Mouse (Mus musculus): Measurements from ENCODE around the gene Mpp3. TPM values are rescaled to one million over a fixed set of nuclear protein-coding genes. Genes with fewer than 3 reads are reported as not detected.

The Mpp3 gene
- polyA plus RNA-seq, 1 experiment = 2.4 TPM

- TF ChIP-seq POLR2A (IDR thresholded peaks at IDR 0.05; ENCODE audit: borderline replicate concordance, extremely low read depth, low read depth, low read length) (no peak), CTCF (IDR thresholded peaks at IDR 0.05; ENCODE audit: insufficient read depth, low read length) (peak; percentile 67)
- H3K4me1 ChIP-seq (ENCODE audit: control insufficient read depth, insufficient read depth, low read length) = peaks cover 11% of the 10 kb centered on the region
- WGBS = 30% methylated on average over 9 of the region's 9 CpGs
- DNase-seq = peak; percentile 40
- H3K4me3 ChIP-seq (replicated peaks; ENCODE audit: extremely low read depth, low read depth, low read length) = no peak overlapping the region
Measured at GRCm38 (mm10) chr11:102053847-102054246, 25.6 kb upstream of the Mpp3 start.

GRCm38 (mm10) chr11:102053183-102053582 is 24.9 kb upstream of the Mpp3 start:
- TF ChIP-seq POLR2A (IDR thresholded peaks at IDR 0.05; ENCODE audit: borderline replicate concordance, extremely low read depth, low read depth, low read length) (no peak), CTCF (IDR thresholded peaks at IDR 0.05; ENCODE audit: insufficient read depth, low read length) (no peak)
- Histone ChIP-seq H3K4me1 (ENCODE audit: control insufficient read depth, insufficient read depth, low read length) (peaks cover 11% of the 10 kb centered on the region), H3K4me3 (replicated peaks; ENCODE audit: extremely low read depth, low read depth, low read length) (no peak overlapping the region)
- WGBS = 36% methylated on average over 7 of the region's 7 CpGs
- no peak for DNase-seq

GRCm38 (mm10) chr11:102052697-102053096 is 24.4 kb upstream of the Mpp3 start:
- Histone ChIP-seq H3K4me3 (replicated peaks; ENCODE audit: extremely low read depth, low read depth, low read length) (no peak overlapping the region), H3K4me1 (ENCODE audit: control insufficient read depth, insufficient read depth, low read length) (peaks cover 11% of the 10 kb centered on the region)
- TF ChIP-seq CTCF (IDR thresholded peaks at IDR 0.05; ENCODE audit: insufficient read depth, low read length) = no peak
- TF ChIP-seq POLR2A (IDR thresholded peaks at IDR 0.05; ENCODE audit: borderline replicate concordance, extremely low read depth, low read depth, low read length) = no peak
- no peak for DNase-seq
- 75% methylated on average over 12 of the region's 12 CpGs for WGBS

- 23% methylated on average over 4 of the region's 4 CpGs for WGBS
- Histone ChIP-seq H3K4me3 (replicated peaks; ENCODE audit: extremely low read depth, low read depth, low read length) (no peak overlapping the region), H3K4me1 (ENCODE audit: control insufficient read depth, insufficient read depth, low read length) (peaks cover 11% of the 10 kb centered on the region)
- TF ChIP-seq POLR2A (IDR thresholded peaks at IDR 0.05; ENCODE audit: borderline replicate concordance, extremely low read depth, low read depth, low read length) (peak; percentile 45; the same call in 1 of the 2 replicates), CTCF (IDR thresholded peaks at IDR 0.05; ENCODE audit: insufficient read depth, low read length) (no peak)
- no peak for DNase-seq
Measured at GRCm38 (mm10) chr11:102051954-102052353, 23.7 kb upstream of the Mpp3 start.

GRCm38 (mm10) chr11:102051541-102051940 is 23.3 kb upstream of the Mpp3 start:
- Histone ChIP-seq H3K4me3 (replicated peaks; ENCODE audit: extremely low read depth, low read depth, low read length) (peak overlapping the region; percentile 31), H3K4me1 (ENCODE audit: control insufficient read depth, insufficient read depth, low read length) (peaks cover 11% of the 10 kb centered on the region)
- peak; percentile 32 for DNase-seq
- WGBS = 32% methylated on average over 4 of the region's 4 CpGs
- TF ChIP-seq CTCF (IDR thresholded peaks at IDR 0.05; ENCODE audit: insufficient read depth, low read length) = no peak
- no peak for TF ChIP-seq POLR2A (IDR thresholded peaks at IDR 0.05; ENCODE audit: borderline replicate concordance, extremely low read depth, low read depth, low read length)

GRCm38 (mm10) chr11:102049875-102050482 is 21.7 kb upstream of the Mpp3 start:
- no peak for DNase-seq
- TF ChIP-seq CTCF (IDR thresholded peaks at IDR 0.05; ENCODE audit: insufficient read depth, low read length) (no peak), POLR2A (IDR thresholded peaks at IDR 0.05; ENCODE audit: borderline replicate concordance, extremely low read depth, low read depth, low read length) (no peak)
- H3K4me1 ChIP-seq (ENCODE audit: control insufficient read depth, insufficient read depth, low read length) = peaks cover 11% of the 10 kb centered on the region
- H3K4me3 ChIP-seq (replicated peaks; ENCODE audit: extremely low read depth, low read depth, low read length) = no peak overlapping the region
- WGBS = 65% methylated on average over 14 of the region's 14 CpGs

- no peak overlapping the region for H3K4me3 ChIP-seq (replicated peaks; ENCODE audit: extremely low read depth, low read depth, low read length)
- TF ChIP-seq POLR2A (IDR thresholded peaks at IDR 0.05; ENCODE audit: borderline replicate concordance, extremely low read depth, low read depth, low read length) (no peak), CTCF (IDR thresholded peaks at IDR 0.05; ENCODE audit: insufficient read depth, low read length) (no peak)
- no peak for DNase-seq
- 73% methylated on average over 9 of the region's 9 CpGs for WGBS
- no peaks in the 10 kb centered on the region; the same call in none of the 2 replicates for H3K4me1 ChIP-seq (ENCODE audit: control insufficient read depth, insufficient read depth, low read length)
Measured at GRCm38 (mm10) chr11:102046607-102047006, 18.3 kb upstream of the Mpp3 start.

- 57% methylated on average over 7 of the region's 7 CpGs for WGBS
- H3K4me1 ChIP-seq (ENCODE audit: control insufficient read depth, insufficient read depth, low read length) = no peaks in the 10 kb centered on the region
- no peak for TF ChIP-seq POLR2A (IDR thresholded peaks at IDR 0.05; ENCODE audit: borderline replicate concordance, extremely low read depth, low read depth, low read length)
- TF ChIP-seq CTCF (IDR thresholded peaks at IDR 0.05; ENCODE audit: insufficient read depth, low read length) = no peak
- DNase-seq = no peak
- no peak overlapping the region for H3K4me3 ChIP-seq (replicated peaks; ENCODE audit: extremely low read depth, low read depth, low read length)
Measured at GRCm38 (mm10) chr11:102044691-102045212, 16.5 kb upstream of the Mpp3 start.

- H3K4me3 ChIP-seq (replicated peaks; ENCODE audit: extremely low read depth, low read depth, low read length) = no peak overlapping the region
- DNase-seq = no peak
- no peak for TF ChIP-seq CTCF (IDR thresholded peaks at IDR 0.05; ENCODE audit: insufficient read depth, low read length)
- TF ChIP-seq POLR2A (IDR thresholded peaks at IDR 0.05; ENCODE audit: borderline replicate concordance, extremely low read depth, low read depth, low read length) = no peak
- H3K4me1 ChIP-seq (ENCODE audit: control insufficient read depth, insufficient read depth, low read length) = no peaks in the 10 kb centered on the region
- 84% methylated on average over 6 of the region's 6 CpGs for WGBS
Measured at GRCm38 (mm10) chr11:102043381-102043780, 15.1 kb upstream of the Mpp3 start.

- no peak for DNase-seq
- WGBS = 82% methylated on average over 14 of the region's 14 CpGs
- TF ChIP-seq CTCF (IDR thresholded peaks at IDR 0.05; ENCODE audit: insufficient read depth, low read length) = no peak
- TF ChIP-seq POLR2A (IDR thresholded peaks at IDR 0.05; ENCODE audit: borderline replicate concordance, extremely low read depth, low read depth, low read length) = no peak
- Histone ChIP-seq H3K4me1 (ENCODE audit: control insufficient read depth, insufficient read depth, low read length) (no peaks in the 10 kb centered on the region), H3K4me3 (replicated peaks; ENCODE audit: extremely low read depth, low read depth, low read length) (no peak overlapping the region)
Measured at GRCm38 (mm10) chr11:102042971-102043370, 14.7 kb upstream of the Mpp3 start.
